Mouse (Mus musculus) testis, adult 2 months (tissue): ENCODE results near the gene Pip4k2a.

Experiments
- CTCF ChIP-seq: fragments of 200-500 bp; IDR thresholded peaks from 2 replicates; pipeline ENCODE4 v1.5.1; 2012; ENCODE audit warnings: low read depth, mild to moderate bottlenecking, inconsistent platforms, low read length, moderate library complexity; ENCODE audit not compliant: control insufficient read depth, insufficient read depth, insufficient replicate concordance
- POLR2A ChIP-seq: fragments of 200-500 bp; IDR thresholded peaks from 2 replicates; pipeline ENCODE4 v1.6.1; 2012; ENCODE audit warnings: low read depth, mild to moderate bottlenecking, inconsistent platforms, low read length, moderate library complexity; ENCODE audit not compliant: control insufficient read depth

GRCm38 (mm10) chr2:18891991-18892537, 105.9 kb downstream of the Pip4k2a start:
- no peak for TF ChIP-seq POLR2A
- no peak for TF ChIP-seq CTCF
